Mouse (Mus musculus) ovary, adult 18-20 months (tissue): ENCODE results near the gene Pink1.

ENCODE experiments used
- DNase-seq: peaks from one replicate; pipeline ENCODE4 v3.0.0; 2022; ENCODE audit warnings: low spot score, mixed read lengths

Gene Pink1

DNA sequence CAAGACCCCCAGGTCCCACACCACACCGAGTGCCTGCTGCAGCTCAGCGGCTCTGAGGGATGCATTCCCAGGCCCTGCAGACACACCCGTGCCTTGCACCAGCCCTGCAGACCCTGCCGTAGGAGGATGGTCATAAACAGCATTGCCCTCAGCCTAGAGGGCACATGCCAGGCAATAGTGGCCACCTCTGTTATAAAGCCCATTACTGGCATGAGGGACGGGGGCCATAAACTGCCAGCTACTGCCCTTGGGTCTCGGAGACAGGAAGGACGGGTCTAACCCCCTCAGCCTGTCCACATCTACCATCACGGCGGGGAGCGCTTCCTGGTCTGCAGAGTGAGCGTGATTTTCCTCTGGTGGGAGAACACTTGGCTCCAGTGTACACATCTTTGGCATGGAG lies 13.1 kb downstream of the Pink1 start:
- no peak for DNase-seq

DNA sequence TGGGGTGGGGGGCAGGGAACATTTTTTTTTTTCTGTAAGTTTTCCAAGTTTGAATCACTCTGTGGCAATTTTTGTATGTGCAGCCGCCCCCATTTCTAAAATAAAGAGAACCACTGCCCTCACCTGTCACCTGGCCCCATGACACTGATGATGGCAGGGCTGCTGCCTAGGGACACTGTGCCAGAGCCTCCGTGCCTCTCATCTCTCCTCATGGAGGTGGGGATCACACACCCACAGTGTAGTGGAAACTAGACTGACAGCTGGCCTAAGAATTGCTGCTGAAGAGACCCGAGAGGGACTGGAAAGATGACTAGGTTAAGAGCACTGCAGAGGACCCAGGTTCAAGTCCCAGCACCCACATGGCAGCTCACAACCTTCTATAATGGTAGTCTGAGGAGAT lies 14.0 kb downstream of the Pink1 start:
- DNase-seq: no peak

DNA sequence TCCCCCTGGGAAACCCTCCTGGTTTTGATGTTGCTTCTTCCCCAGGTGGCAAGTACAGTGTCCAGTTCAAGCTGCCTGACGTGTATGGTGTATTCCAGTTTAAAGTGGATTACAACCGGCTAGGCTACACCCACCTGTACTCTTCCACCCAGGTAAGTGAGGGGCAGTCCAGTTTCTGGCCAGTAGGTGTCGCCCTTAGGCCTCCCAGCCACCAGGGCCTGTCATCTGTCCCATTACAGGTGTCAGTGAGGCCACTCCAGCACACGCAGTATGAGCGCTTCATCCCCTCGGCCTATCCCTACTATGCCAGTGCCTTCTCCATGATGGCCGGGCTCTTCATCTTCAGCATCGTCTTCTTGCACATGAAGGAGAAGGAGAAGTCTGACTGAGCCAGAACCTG lies 14.5 kb downstream of the Pink1 start:
- DNase-seq: no peak

DNA sequence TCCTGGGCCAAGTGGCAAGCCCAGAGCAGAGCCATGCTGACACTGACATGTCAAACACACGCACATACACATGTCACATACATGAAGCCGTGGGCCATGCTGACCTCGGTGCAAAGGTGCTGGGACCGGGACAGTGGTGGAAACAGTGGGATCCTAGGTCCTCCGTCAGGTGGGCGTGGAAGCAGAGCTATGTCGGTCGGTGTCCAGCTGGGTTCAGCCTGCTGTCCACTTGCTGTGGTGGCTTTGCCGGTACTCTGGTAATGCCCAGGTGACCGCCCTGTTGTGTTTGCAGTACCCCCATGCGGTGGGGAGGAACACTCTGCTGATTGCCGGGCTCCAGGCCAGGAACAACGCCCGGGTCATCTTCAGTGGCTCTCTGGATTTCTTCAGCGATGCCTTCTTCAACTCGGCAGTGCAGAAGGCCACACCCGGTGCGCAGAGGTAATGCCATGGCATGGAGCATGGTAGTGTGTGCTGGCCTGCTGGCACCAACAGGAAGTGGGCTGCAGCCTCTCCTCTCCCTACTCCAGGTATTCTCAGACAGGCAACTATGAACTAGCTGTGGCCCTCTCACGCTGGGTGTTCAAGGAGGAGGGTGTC lies 15.7 kb downstream of the Pink1 start:
- DNase-seq: no peak

DNA sequence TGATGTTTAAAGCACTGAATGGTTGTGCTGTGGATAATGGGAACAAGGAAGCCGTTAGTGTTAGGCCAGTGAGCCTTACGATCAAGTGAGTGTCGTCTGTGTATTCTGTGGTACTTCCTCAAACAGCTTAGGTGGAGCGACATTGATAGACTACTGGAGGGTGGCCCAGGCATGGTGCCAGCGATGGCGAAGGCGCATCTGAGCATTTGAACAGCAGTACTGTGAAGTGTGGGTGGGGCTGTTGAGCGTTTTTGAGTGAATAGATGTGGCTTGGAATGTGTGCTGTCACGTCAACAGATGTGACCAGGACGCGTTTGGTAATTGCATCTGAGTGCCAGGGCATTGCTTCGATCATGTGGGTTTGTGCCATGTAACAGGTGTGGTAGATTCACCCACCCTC lies 18.4 kb downstream of the Pink1 start:
- DNase-seq: no peak

DNA sequence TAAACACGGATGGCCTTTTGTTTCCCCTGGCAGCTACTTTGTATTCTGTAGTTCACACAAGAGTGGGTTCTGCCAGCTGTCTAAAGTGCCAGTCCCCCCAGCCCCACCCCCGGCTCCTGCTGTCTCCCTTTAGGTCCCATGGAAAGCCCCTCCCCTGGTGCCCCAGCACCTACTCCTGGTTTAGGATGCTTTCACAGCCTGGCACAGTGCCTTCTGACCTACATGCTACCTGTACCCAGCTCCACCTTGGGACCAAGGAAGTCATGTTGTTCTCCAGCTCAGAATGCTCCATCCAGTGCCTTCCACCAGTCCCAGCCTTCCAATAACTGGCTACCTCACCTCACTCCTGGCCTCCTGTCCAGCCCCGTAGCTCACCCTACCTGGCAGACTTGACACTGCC lies 19.1 kb downstream of the Pink1 start:
- no peak for DNase-seq

DNA sequence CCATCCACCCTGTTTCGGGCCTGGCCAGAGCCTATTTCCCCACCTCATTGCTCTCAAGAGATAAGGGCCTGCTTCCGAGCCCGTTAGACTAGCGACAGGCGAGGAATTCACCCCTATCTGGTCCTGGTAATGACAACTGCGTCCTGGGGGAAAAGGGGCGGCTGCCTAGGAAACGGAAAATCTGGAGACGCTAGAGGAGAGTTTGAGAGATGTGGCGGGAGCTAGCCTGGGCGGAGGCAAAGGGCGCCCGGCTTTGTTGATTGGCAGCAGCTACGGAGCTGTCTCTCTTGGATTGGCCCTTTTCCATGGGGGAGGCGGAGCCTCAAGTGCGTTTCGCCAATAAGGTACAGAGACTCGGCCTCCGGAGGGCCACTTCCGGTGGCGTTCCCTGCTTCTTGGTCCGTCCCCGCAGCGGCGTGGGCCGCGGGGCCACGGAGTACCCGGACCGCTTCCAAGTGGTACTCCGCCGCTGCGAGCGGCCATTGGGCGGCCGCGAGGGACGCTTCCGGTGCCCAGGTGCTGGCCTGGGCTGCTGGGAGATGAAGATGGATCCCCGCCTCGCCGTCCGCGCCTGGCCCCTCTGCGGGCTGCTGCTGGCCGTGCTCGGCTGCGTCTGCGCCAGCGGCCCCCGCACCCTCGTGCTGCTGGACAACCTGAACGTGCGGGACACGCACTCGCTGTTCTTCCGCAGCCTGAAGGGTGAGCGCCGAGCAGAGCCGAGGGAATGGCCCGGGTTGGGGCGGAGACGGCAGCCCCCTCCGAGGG lies 21.6 kb downstream of the Pink1 start, which contains the start of gene Ddost:
Gene Ddost (plus strand): TSS at position 391 of the 765 bp plus-strand sequence.
- DNase-seq: peak; percentile 98

DNA sequence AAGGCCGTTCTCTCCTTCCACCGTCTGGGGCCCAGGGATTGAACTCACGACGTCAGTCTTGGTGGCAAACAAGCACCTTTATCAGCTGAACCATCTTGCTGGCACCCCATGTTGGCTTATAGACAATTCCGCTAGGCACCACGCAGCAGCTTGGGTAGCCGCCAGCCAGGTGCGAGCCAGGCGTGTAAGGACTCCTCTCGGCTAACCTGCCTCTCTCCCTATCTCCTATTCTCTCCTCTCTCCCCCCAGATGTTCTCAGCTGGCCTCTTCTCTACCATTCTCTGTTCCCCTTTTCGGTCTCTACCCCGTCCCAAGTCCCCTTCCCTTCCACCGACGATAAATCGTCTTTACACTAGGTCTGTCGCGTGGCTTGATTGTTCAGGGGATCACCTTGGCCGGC lies 22.4 kb downstream of the Pink1 start:
- no peak for DNase-seq

DNA sequence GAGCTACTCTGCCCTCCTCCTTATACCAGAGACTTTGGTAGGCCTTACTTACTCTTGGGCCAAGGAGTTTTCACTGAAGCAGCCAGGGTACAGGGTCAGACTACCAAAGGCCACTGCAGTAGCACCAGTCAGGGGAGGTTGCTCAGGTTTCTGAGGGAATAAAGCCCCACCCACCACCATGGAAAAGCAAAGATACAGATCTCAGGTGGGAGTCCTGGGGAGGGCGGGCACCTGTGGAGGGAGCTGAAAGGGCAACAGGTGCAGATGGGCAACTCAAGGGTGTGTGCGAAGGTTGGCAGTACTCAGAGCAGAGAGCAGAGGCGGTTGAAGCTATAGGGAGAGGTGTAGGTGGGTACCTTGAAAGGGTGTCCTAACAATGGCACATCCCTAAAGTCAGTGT lies 23.1 kb downstream of the Pink1 start:
- no peak for DNase-seq

DNA sequence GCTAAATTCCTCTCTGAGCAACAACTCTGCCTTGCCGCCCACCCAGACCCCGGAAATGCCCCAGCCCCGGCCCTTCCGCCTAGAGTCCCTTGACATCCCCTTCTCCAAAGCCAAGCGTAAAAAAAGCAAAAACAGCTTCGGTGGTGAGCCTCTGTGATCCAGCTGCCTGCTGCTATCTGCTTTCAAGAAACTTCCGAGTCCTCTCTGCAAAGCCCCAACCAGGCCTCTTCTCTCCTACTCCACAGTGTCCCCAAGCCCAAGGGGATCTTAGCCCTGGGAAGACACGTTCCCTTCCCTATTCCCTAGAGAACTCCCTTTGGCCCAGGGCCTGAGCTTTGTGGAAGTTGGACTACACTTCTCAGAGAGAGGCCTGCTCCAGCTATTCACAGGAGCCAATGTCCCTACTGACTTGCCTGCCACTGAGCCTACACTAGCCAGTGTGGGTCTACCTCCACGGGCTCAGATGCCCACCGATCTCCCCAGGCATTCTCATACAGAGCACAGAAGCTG lies 24.8 kb downstream of the Pink1 start:
- DNase-seq: no peak

DNA sequence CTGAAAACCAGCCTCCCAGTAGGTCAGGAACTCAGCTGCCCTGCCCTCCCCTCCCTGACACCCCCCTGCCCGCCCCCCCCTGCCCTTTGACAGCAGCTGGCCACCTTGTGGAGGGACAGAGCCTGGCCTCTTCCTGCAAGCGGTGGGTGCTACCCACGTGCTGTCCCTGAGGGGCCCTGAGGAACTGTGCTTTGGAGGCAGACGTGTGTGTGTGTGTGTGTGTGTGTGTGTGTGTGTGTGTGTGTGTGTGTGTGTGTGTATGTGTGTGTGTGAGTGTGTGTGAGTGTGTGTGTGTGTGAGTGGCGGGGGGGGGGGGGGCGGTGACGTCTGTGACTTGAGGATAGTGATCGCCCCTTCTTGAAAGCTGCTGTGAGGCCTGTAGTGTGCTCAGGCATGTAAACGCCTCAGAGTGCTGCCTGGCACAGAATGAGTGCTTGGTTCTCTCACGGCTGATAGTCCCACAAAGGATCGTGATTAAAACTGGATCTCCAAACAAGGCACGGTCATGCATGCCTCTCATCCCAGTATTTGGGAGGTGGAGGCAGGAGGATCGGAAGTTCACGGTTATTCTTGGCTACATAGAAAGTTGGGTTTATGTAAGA lies 32.1 kb downstream of the Pink1 start:
- DNase-seq: no peak

DNA sequence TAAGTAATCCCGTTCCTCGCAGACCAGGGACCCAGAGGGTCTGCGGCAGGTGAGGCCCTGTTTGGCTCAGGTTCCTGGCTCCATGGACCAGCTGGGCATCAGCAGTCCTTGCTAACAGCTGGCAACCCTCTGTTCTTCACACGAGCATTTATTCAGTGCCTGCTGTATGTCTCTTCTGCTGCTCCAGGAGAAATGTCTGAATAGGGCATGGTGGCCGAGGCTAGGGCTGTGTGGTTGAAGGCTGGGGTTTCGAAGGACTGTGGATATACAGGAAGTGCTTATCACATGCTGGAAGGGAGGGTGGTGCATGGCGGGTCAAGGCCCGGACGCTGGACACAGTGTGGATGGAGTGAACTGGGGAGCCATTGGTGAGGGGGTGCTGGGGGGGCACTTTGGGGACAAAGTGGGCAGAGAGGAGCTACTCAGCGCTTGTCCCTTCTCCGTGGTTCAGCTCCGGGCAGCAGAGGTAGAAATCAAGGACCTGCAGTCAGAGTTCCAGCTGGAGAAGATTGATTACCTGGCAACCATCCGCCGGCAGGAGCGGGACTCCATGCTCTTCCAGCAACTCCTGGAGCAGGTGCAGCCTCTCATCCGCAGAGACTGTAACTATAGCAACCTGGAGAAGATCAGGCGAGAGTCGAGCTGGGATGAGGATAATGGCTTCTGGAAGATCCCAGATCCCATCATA lies 32.7 kb downstream of the Pink1 start:
- DNase-seq: no peak

DNA sequence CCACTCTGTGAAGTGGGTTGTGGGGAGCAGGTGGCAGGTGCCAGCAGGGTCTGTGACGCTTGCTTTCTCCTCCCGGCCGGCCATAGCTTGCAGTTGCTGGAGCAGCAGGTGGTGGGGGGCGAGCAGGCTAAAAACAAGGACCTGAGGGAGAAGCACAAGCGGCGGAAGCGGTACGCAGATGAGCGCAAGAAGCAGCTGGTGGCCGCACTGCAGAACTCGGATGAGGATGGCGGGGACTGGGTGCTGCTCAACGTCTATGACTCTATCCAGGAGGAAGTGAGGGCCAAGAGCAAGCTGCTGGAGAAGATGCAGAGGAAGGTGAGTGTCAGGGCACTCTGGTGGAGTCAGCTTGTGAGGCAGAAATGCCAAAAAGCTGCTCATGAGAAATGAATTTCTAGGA lies 34.1 kb downstream of the Pink1 start:
- DNase-seq: no peak

DNA sequence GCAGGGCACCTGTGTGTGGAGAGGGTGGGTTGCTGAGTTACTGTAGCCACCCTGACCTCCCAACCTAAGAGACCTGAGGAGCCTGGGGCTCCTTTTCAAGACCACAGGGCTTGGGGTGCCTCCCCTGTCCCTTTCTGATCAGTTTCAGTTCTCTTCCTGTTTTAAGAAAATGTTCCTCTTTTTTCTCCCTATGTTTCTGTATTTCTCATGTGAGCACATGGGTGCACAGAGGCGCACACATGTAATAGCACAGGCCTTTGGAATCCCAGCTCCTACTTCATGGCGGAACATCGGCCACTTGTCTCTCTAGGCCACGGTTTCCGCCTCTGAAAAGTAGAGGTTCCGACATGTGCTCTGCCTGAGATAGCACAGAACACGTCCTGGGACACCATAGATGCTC lies 37.4 kb downstream of the Pink1 start:
- DNase-seq: no peak

DNA sequence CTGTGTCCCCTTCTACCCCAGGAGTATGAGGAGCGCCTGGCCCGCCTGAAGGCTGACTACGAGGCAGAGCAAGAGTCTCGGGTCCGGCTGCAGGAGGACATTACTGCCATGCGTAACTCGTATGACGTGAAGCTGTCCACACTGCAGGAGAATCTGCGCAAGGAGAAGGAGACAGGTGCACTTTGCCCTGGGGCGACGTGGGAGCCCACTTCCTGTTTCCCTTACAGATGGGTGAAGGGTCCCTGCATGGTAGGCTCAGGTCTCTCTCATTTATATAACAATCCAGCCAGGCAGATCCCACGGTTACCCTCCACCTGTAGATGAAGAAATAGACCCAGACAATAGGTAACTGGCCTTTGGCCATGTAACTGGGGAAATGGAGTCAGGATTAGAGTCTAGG lies 39.7 kb downstream of the Pink1 start:
- DNase-seq: no peak

DNA sequence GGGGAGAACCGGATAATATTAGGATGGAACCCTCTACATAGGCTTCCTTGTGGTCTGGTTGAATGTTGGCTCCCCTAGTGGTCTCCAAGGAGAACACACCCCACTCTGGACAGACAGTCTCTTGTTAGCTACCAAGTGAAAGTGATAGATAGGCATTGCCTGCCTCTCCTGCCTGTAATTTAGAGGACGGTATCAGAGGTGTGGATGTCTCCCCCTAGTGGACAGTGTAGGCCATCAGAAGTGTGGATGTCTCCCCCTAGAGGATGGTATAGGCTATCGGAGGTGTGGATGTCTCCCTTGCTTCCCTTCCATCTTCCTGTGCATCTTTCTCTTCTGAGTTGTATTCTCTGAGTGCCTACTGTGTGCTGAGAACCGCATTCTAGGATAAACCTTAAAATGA lies 43.3 kb downstream of the Pink1 start:
- peak; percentile 24 for DNase-seq

DNA sequence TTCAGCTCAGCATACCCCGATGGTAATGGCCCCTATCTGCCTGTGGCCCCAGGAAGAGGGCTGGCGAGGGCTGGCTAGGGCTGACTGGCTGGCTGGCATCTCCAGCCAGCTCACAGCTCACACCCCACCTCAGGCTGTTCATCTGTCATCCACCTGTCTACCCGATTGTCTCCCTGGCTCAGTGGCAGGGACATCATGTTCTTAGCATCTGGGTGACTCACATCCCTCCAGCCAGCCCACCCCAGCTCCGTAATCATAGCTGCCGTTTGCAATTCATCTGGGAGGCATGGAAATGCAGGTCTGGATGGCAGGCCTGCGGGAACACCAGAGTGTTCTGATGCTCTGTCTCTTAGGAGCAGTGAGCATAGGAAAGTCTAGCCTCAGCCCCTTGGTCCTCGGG lies 47.8 kb downstream of the Pink1 start:
- DNase-seq: no peak

DNA sequence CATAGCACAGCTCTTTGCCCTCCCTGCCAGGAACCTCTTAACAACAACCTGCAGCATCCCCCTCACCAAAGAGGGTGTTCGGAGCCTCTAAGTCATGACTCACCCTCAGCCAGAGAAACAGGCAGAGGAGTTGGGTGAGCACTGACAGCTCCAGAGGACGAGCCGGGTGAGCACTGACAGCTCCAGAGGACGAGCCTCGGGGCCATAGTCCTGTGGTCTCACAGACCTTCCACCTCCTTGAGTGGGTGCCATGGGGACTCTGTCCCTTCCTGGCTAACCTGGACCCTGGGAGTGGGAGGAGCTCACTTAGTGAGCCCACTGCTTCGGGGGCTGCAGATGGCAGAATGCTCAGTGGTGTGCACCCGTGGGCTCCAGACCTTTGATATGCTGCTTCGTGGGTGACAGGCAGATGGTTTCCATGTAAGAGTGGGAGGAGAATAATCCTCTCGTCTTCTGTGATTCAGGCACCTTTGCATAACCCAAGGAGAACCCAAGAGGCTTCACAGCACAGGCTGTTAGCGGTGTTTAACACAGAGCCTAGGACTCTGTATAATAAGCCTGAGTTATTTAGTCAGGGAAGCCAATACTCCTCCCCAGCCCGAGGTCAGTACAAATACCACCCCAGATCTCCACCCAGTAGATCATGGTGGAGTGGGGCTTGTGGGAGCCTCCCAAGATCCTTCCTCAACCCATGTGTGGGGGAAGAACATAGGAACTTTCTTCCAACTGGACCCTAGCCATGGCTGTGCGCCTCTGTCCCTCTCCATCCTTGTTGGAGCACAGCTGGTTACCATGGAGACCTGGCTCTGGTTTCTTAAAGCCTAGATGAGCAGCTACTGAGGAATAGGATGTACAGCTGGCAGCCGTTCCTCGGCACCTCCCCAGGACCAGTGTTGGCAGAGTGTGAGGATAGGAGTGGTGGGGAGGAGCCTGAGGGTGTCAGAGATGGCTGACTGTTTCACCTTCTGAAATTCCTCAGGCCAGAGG lies 53.8 kb downstream of the Pink1 start:
- DNase-seq: peak; percentile 29

DNA sequence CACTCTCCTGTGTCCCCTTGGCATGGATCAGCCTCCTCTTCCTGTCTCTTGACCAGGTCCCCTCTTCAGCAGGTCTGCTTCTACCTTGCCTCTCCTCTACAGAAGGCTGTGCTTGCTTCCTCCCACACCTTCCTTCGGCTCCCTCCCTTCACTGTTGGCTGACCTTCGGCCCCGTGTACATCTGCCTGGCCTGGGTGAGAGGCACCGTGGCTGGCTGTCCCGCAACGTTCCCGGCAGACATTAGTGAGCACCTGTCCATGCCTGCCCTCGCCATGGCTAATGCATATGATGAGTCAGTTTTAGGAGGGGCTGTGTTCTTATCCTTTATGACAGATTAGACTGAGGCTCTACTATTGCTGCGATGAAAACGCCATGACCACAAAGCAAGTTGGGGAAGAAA lies 58.2 kb downstream of the Pink1 start:
- no peak for DNase-seq
